Mouse (Mus musculus) thymus, postnatal 10 days (tissue): ENCODE measurements around the gene Bnip1.

ENCODE experiments used
- DNase-seq, 2 experiments: peaks; one replicate each; pipeline ENCODE4 v3.0.0; 2021; ENCODE audit warnings: low spot score in 2 of 2

Gene Bnip1

DNA sequence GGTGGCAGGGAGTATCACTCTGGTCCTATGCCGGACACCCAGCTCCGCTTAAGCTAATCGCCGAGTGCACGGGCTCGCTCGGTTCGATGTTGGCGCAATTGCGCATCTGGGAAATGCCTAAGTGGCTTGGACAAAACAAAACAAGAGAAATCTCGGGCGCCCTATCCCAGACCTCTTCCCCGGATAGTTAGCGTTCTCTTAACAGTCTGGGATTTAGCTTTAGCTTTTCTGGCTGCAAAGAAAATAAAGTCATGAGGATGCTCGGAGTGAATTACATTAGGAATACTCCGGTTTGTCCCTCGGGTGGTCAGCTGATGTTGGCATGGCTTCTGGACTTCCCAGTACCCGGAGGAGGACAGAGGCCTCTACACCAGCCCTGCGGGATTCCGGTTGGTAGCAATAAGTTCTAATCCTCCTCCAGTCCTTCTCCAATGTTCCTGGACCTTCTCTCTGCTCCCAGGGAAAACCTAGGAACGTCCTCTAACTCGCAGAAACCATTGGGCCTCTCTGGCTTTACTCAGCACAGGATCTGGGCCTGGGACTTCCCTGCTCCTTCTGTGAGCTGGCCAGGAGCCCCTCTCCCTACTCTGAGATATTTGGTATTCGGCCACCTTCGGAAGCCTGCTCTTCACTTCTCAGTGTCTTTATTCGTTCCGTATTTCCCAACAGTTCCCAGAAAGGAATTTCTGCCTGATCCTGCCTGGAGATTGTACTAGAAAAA, 59.0 kb downstream of the Bnip1 start:
- no peak for DNase-seq

DNA sequence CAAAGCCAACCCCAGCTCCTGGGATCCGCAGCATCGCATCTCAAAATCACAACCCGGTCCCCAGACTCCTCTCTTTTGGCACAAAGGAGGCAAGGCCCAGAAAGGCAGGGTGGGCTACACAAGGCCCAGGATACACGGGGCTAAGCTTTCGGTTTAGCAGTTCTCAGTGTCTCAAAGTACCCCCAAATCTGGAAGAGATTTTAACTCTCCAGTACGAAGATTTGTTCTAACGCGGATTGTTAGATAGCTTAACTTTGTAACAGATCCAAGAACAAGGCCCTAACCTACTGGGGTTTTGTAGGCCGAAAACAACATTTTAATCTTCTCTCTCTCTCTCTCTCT, 59.5 kb downstream of the Bnip1 start:
- no peak for DNase-seq

DNA sequence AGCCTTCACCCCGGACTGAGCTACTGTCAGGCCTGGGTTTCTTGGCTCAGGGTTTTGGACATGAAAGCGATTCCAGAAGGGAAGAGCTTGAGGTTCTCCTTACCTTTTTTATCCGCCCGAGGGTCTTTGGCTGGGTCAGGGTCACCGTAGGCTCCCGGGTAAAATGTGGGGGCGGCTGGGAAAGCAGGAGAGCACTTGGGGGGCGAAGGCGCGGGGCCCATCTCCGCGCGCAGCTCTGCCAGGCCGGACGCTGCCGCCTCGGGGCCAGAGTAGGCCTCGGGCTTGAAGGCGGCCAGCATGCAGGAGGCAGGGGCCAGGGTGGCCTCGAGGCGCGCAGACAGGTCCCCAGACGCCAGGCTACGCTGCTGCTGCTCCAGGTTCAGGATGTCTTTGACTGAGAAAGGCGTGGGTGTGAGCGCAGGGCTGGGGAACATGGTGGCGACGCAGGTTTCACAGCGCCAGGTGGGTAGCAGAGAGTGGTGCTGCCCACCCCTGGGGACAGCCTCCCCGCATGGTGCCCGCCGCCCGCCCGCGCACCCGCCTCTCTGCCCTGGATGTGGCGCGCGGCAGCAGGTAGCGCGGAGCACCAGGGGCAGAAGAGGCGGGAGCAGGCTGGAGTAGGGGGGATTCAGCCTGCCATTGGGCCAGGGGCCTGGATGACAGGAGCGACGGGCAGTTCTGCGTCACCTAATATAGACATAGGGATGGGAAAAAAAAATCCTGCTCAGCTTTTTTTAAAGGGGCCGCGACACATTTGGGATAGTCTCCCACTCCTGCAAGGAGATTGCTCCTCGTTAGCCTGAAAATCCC, 60.3 kb downstream of the Bnip1 start:
- no peak for DNase-seq

DNA sequence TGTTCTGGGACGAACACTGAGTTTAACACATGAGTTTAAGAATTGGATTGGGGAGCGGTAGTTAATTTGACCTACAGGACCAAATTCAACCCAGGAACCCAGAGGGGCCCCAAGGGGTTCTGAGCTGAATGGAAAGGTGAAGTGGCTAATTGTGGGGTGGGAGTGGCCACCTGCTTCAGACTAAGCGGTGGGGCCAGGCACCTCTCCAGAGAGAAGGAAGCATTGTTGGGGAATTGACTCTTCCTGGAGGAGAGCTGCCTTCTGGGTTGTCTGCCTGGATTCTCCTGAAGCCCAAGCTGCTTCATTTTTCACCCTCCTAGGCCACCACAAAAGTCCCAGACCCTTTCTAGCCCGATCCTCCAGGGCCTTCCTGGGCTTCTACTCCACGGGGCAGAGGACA, 61.1 kb downstream of the Bnip1 start:
- DNase-seq = no peak
